Mouse (Mus musculus) liver, postnatal 0 days (tissue): ENCODE data around the gene Mapk1ip1l. TPM values are rescaled to one million over a fixed set of nuclear protein-coding genes. Genes with fewer than 3 reads are reported as not detected.

Source experiments
- ATAC-seq: fragments of 200-750 bp; cut with Nextera tagmentation; 2 replicates; pipeline ENCODE4 v1.8.0; 2017; ENCODE audit warnings: mild to moderate bottlenecking, moderate library complexity
- DNase-seq: peaks from one replicate; pipeline ENCODE4 v3.0.0-alpha.2; 2016
- H3K27ac ChIP-seq: fragments of 300-500 bp; sonication (generic); 2 replicates; pipeline ENCODE4 v1.5.1; 2014; ENCODE audit warnings: antibody characterized with exemption, moderate library complexity, mild to moderate bottlenecking, low read depth
- H3K27me3 ChIP-seq: fragments of 300-500 bp; sonication (generic); 2 replicates; pipeline ENCODE4 v1.6.1; 2014; ENCODE audit warnings: low read length, control low read depth, mixed read lengths; ENCODE audit not compliant: insufficient read depth
- H3K36me3 ChIP-seq: fragments of 300-500 bp; sonication (generic); replicated peaks from 2 replicates; pipeline ENCODE4 v1.6.1; 2014; ENCODE audit warnings: mild to moderate bottlenecking, control low read depth, low read length, moderate library complexity, mixed read lengths; ENCODE audit not compliant: insufficient read depth
- H3K4me1 ChIP-seq: fragments of 300-500 bp; sonication (generic); 2 replicates; pipeline ENCODE4 v1.6.1; 2014; ENCODE audit warnings: antibody characterized with exemption, mild to moderate bottlenecking, control low read depth; ENCODE audit not compliant: insufficient read depth
- H3K4me2 ChIP-seq: fragments of 300-500 bp; sonication (generic); 2 replicates; pipeline ENCODE4 v1.6.1; 2014; ENCODE audit warnings: low read depth, mild to moderate bottlenecking, low read length, moderate library complexity, mixed read lengths
- H3K4me3 ChIP-seq: fragments of 300-500 bp; sonication (generic); 2 replicates; pipeline ENCODE4 v1.5.1; 2014; ENCODE audit warnings: low read depth, low read length
- H3K9ac ChIP-seq: fragments of 300-500 bp; sonication (generic); replicated peaks from 2 replicates; pipeline ENCODE4 v1.6.1; 2014; ENCODE audit warnings: mild to moderate bottlenecking, moderate library complexity
- H3K9me3 ChIP-seq: fragments of 300-500 bp; sonication (generic); 2 replicates; pipeline ENCODE4 v1.6.1; 2016; ENCODE audit warnings: mild to moderate bottlenecking, control low read depth, low read length, mixed read lengths
- CTCF ChIP-seq: sonication (generic); IDR thresholded peaks from 2 replicates; pipeline ENCODE4 v1.5.1; 2016; ENCODE audit warnings: antibody characterized with exemption, low read depth
- EP300 ChIP-seq: IDR thresholded peaks from 2 replicates; pipeline ENCODE4 v1.6.1; 2016; ENCODE audit warnings: antibody characterized with exemption, low read depth, mild to moderate bottlenecking
- WGBS: fragments of 180-500 bp; shearing (Covaris S2); extraction: QIAGEN DNeasy Blood & Tissue Kit; methylation state at CpG from one replicate; pipeline ENCODE4 v1.1.7; 2014; ENCODE audit not compliant: insufficient replicate concordance; 5-methylcytosine and 5-hydroxymethylcytosine counted together
- polyA plus RNA-seq: library from polyadenylated mRNA; unstranded; fragments of >200 nt; fragmentation: Nextera tagmentation; extraction: Ambion mirVana; gene quantifications from 2 replicates; pipeline ENCODE4 v1.2.1, GENCODE M21; 2015

Gene Mapk1ip1l
- polyA plus RNA-seq, 1 experiment from 2014 or later = 16.6 TPM

GRCm38 (mm10) chr14:47273751-47274150 is 24.3 kb upstream of the Mapk1ip1l start:
- Histone ChIP-seq H3K9ac (no peak overlapping the region), H3K4me1 (peaks cover 10% of the 10 kb centered on the region), H3K27ac (no peak overlapping the region), H3K4me3 (no peak overlapping the region), H3K4me2 (no peak overlapping the region), H3K9me3 (no peaks in the 10 kb centered on the region), H3K36me3 (peaks cover 43% of the 10 kb centered on the region), H3K27me3 (no peaks in the 10 kb centered on the region)
- no peak for TF ChIP-seq CTCF
- no peak for TF ChIP-seq EP300
- DNase-seq = no peak
- no peak for ATAC-seq
- 90% methylated on average over 3 of the region's 3 CpGs for WGBS

- Histone ChIP-seq H3K9me3 (no peaks in the 10 kb centered on the region), H3K4me2 (peak overlapping the region; percentile 77), H3K4me1 (peaks cover 10% of the 10 kb centered on the region), H3K27me3 (no peaks in the 10 kb centered on the region), H3K9ac (peak overlapping the region; percentile 82), H3K4me3 (peak overlapping the region; percentile 80), H3K36me3 (peaks cover 29% of the 10 kb centered on the region), H3K27ac (no peak overlapping the region)
- 12% methylated on average over 3 of the region's 3 CpGs for WGBS
- DNase-seq (peak; percentile 26), ATAC-seq (no peak)
- TF ChIP-seq CTCF = 0 out of 2 replicates have a peak, but pooled peaks have one; percentile 34
- TF ChIP-seq EP300 = no peak
Measured at GRCm38 (mm10) chr14:47275417-47275816, 22.6 kb upstream of the Mapk1ip1l start.

GRCm38 (mm10) chr14:47276036-47276603 is 21.9 kb upstream of the Mapk1ip1l start:
- TF ChIP-seq EP300 (no peak), CTCF (no peak)
- H3K4me1 ChIP-seq = peaks cover 10% of the 10 kb centered on the region
- 2% methylated on average over 22 of the region's 22 CpGs for WGBS
- peak overlapping the region; percentile 77 for H3K4me2 ChIP-seq
- peak overlapping the region; percentile 82 for H3K9ac ChIP-seq
- no peaks in the 10 kb centered on the region for H3K27me3 ChIP-seq
- peak overlapping the region; percentile 80 for H3K4me3 ChIP-seq
- H3K36me3 ChIP-seq = peaks cover 26% of the 10 kb centered on the region
- H3K27ac ChIP-seq = peak overlapping the region; percentile 95
- DNase-seq = no peak
- ATAC-seq = peak; percentile 9
- H3K9me3 ChIP-seq = no peaks in the 10 kb centered on the region

GRCm38 (mm10) chr14:47276637-47277393 is 21.3 kb upstream of the Mapk1ip1l start, which contains the start of the genes Wdhd1 and Socs4:
Gene Wdhd1, minus strand, starts transcription at chr14:47276857.
Gene Socs4, plus strand, starts transcription at chr14:47276931.
- Histone ChIP-seq H3K27me3 (no peaks in the 10 kb centered on the region), H3K9ac (peak within 1 kb of the TSS; percentile 82), H3K4me2 (peak within 1 kb of the TSS; percentile 77), H3K4me1 (peaks cover 10% of the 10 kb centered on the region), H3K9me3 (no peaks in the 10 kb centered on the region), H3K4me3 (peak within 1 kb of the TSS; percentile 80), H3K36me3 (peaks cover 26% of the 10 kb centered on the region), H3K27ac (peak within 1 kb of the TSS; percentile 95)
- DNase-seq = peak; percentile 96
- TF ChIP-seq CTCF (peak; percentile 35), EP300 (no peak)
- peak; percentile 97 for ATAC-seq
- under 1% methylated on average over 74 of the region's 77 CpGs for WGBS

- Histone ChIP-seq H3K36me3 (peaks cover 14% of the 10 kb centered on the region), H3K27ac (no peak overlapping the region), H3K4me3 (no peak overlapping the region), H3K27me3 (no peaks in the 10 kb centered on the region), H3K9ac (no peak overlapping the region), H3K4me2 (no peak overlapping the region), H3K4me1 (peaks cover 10% of the 10 kb centered on the region), H3K9me3 (no peaks in the 10 kb centered on the region)
- ATAC-seq (no peak), DNase-seq (no peak)
- 81% methylated on average over 2 of the region's 2 CpGs for WGBS
- TF ChIP-seq EP300 = no peak
- peak; percentile 55 for TF ChIP-seq CTCF
Measured at GRCm38 (mm10) chr14:47279058-47279457, 19.0 kb upstream of the Mapk1ip1l start.

- peaks cover 10% of the 10 kb centered on the region for H3K36me3 ChIP-seq
- 89% methylated on average over 4 of the region's 4 CpGs for WGBS
- peaks cover 15% of the 10 kb centered on the region for H3K4me1 ChIP-seq
- DNase-seq (no peak), ATAC-seq (no peak)
- no peak overlapping the region for H3K4me3 ChIP-seq
- H3K27ac ChIP-seq = no peak overlapping the region
- no peak overlapping the region for H3K4me2 ChIP-seq
- H3K9ac ChIP-seq = no peak overlapping the region
- H3K27me3 ChIP-seq = no peaks in the 10 kb centered on the region
- TF ChIP-seq EP300 = no peak
- TF ChIP-seq CTCF = no peak
- no peaks in the 10 kb centered on the region for H3K9me3 ChIP-seq
Measured at GRCm38 (mm10) chr14:47281535-47281934, 16.5 kb upstream of the Mapk1ip1l start.
